Mouse (Mus musculus): ENCODE results near the gene Rps17. TPM values are rescaled to one million over a fixed set of nuclear protein-coding genes. Genes with fewer than 3 reads are reported as not detected.

Gene Rps17
- 100 to 1,000 TPM; 606 to 625 TPM for total RNA-seq (2021)
- long read RNA-seq, experiment 1, transcript Rps17-201 (5 exons, 494 nt) = major isoform, 77 of 112 reads
- long read RNA-seq, experiment 1, transcript Rps17-203 (4 exons, 660 nt) = minor isoform, 30 of 112 reads
- long read RNA-seq, experiment 1, partial matches to known transcripts = 0 of 112 reads
- long read RNA-seq, experiment 1, other reads (novel, unspliced or antisense) = 1 of 112 reads
- long read RNA-seq, experiment 2, transcript Rps17-201 (5 exons, 494 nt) = major isoform, 116 of 149 reads
- long read RNA-seq, experiment 2, transcript Rps17-203 (4 exons, 660 nt) = minor isoform, 26 of 149 reads
- long read RNA-seq, experiment 2, partial matches to known transcripts = 2 of 149 reads
- long read RNA-seq, experiment 2, other reads (novel, unspliced or antisense) = 4 of 149 reads

- TF ChIP-seq CTCF (conservative IDR thresholded peaks at IDR 0.05) = peak; percentile 100
- peak; percentile 94 to 99 for DNase-seq (ENCODE audit: low spot score in 2 of 2)
- peak within 1 kb of the TSS; percentile 89 for H3K27ac ChIP-seq
- peak within 1 kb of the TSS; percentile 77 for H3K4me3 ChIP-seq
These were observed at the start of gene Rps17 for GRCm38 (mm10) chr7:81344544-81345446. Rps17 (minus strand) TSS chr7:81345254.

DNA sequence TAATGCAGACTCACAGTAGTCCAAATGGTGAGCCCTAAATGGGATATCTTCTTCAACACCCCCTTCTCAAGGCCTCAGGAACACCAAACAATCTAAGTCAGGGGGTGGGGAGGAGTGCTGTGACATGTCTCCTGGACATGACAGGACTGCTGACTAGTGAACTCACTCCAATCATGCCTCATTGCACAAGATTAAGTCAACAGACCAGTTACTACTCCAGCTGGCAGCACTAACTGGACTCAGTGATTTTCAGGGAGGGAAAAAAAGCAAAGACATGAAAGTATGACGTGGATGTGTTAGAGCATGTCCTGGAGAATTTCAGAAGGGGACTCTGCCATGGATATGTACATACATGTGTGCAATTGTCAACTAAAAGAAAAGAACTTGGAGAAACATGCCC, 34.3 kb upstream of the Rps17 start:
- no peak for TF ChIP-seq CTCF (conservative IDR thresholded peaks at IDR 0.05)
- no peak for DNase-seq (ENCODE audit: low spot score in 2 of 2)
- Histone ChIP-seq H3K4me3 (no peak overlapping the region), H3K27ac (no peak overlapping the region)

- no peak for TF ChIP-seq CTCF (conservative IDR thresholded peaks at IDR 0.05)
- H3K27ac ChIP-seq = peak overlapping the region; percentile 95
- peak overlapping the region; percentile 62 for H3K4me3 ChIP-seq
- peak; percentile 82 to 92 for DNase-seq (ENCODE audit: low spot score in 2 of 2)
These were observed 27.4 kb upstream of the Rps17 start for GRCm38 (mm10) chr7:81372337-81372920.

GRCm38 (mm10) chr7:81371811-81372210, 26.8 kb upstream of the Rps17 start:
- TF ChIP-seq CTCF (conservative IDR thresholded peaks at IDR 0.05) = no peak
- DNase-seq (ENCODE audit: low spot score in 2 of 2) = no peak
- peak overlapping the region; percentile 62 for H3K4me3 ChIP-seq
- H3K27ac ChIP-seq = peak overlapping the region; percentile 95

GRCm38 (mm10) chr7:81369724-81370123, 24.7 kb upstream of the Rps17 start:
- H3K4me3 ChIP-seq = peak overlapping the region; percentile 62
- peak overlapping the region; percentile 95 for H3K27ac ChIP-seq
- peak; percentile 43 for TF ChIP-seq CTCF (conservative IDR thresholded peaks at IDR 0.05)
- peak; percentile 86 to 89 for DNase-seq (ENCODE audit: low spot score in 2 of 2)

GRCm38 (mm10) chr7:81367946-81368345, 22.9 kb upstream of the Rps17 start:
- no peak for DNase-seq (ENCODE audit: low spot score in 2 of 2)
- Histone ChIP-seq H3K4me3 (peak overlapping the region; percentile 62), H3K27ac (peak overlapping the region; percentile 95; the same call in 1 of the 2 replicates)
- no peak for TF ChIP-seq CTCF (conservative IDR thresholded peaks at IDR 0.05)

- TF ChIP-seq CTCF (conservative IDR thresholded peaks at IDR 0.05) = no peak
- Histone ChIP-seq H3K27ac (no peak overlapping the region), H3K4me3 (no peak overlapping the region)
- DNase-seq (ENCODE audit: low spot score in 2 of 2) = no peak
These were observed 11.9 kb upstream of the Rps17 start for GRCm38 (mm10) chr7:81356975-81357374.

DNA sequence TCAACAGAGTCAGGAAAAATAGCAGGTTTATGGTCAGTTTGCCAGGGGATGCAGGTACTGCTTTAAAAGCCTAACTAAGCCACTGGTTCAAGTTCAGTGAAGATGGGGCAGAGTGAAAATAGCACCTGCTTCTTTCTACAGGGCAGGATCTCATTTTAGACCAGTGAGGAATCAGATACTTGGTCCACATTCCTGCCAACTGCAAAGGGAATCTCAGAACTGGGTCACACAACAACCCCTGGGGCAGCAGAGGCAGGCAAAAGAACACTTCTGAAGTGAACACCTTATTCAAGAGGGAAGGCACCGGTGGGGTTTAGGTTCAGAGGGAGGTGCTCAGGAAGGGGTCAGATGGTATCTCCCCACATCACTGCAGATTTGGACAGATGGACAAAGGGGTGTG, 11.3 kb upstream of the Rps17 start:
- DNase-seq (ENCODE audit: low spot score in 2 of 2) = no peak
- Histone ChIP-seq H3K4me3 (no peak overlapping the region), H3K27ac (no peak overlapping the region)
- no peak for TF ChIP-seq CTCF (conservative IDR thresholded peaks at IDR 0.05)

- Histone ChIP-seq H3K27ac (no peak overlapping the region), H3K4me3 (no peak overlapping the region)
- no peak for TF ChIP-seq CTCF (conservative IDR thresholded peaks at IDR 0.05)
- DNase-seq (ENCODE audit: low spot score in 2 of 2) = no peak
These were observed 10.7 kb upstream of the Rps17 start for GRCm38 (mm10) chr7:81355746-81356145.

DNA sequence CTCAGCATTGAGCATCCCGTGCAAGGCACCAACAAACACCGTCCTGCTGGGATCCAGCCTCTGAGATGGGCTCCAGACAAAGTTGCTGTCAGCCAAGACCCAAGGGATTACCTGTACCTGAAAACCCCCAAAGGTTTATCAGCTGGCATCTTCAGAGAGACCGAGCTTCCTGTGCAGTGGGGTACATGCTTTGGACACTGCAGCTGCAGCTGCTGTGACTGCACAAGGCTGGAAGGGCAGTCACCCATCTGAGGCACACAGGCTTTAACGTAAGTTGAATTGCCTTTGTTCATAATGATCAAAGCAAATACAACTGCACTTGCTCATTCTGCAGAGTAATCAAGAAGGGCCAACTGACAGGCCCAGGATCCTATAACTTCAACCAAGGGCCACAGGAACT, 6.8 kb upstream of the Rps17 start:
- no peak overlapping the region for H3K27ac ChIP-seq
- no peak overlapping the region for H3K4me3 ChIP-seq
- no peak for DNase-seq (ENCODE audit: low spot score in 2 of 2)
- no peak for TF ChIP-seq CTCF (conservative IDR thresholded peaks at IDR 0.05)

DNA sequence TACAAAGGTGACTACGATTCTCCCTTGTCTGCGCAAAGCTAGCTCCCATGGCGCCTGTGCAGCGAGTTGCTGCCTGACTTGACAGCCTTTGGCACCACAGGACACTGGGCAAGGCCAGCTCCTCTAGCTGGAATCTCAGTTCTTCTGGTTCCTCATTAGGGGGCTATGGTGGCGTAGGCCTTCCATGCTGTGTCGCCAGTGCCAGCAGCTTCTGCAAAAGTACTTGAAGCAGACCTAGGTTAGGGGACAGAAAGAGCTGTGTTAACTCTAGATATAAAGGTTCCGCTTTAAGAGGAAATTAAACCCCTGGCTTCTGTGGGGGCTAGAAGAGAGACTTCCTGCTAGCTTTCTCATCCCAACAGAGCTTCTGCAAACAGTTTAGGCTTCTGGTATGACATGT, 3.2 kb upstream of the Rps17 start:
- H3K4me3 ChIP-seq = no peak overlapping the region
- no peak for DNase-seq (ENCODE audit: low spot score in 2 of 2)
- no peak overlapping the region for H3K27ac ChIP-seq
- no peak for TF ChIP-seq CTCF (conservative IDR thresholded peaks at IDR 0.05)

- H3K4me3 ChIP-seq = peak overlapping the region; percentile 77
- TF ChIP-seq CTCF (conservative IDR thresholded peaks at IDR 0.05) = no peak
- DNase-seq (ENCODE audit: low spot score in 2 of 2) = no peak
- peak overlapping the region; percentile 86 for H3K27ac ChIP-seq
These were observed 555 bp upstream of the Rps17 start for GRCm38 (mm10) chr7:81345447-81346170.

Data from layer of hippocampus, adult 2 months (tissue).